Mouse (Mus musculus) stomach, postnatal 0 days (tissue): ENCODE measurements around the gene Rnf207.

Experiments
- CTCF ChIP-seq: IDR thresholded peaks from 2 replicates; pipeline ENCODE4 v1.5.1; 2016; ENCODE audit warnings: antibody characterized with exemption, low read depth, mild to moderate bottlenecking, moderate library complexity
- EP300 ChIP-seq: optimal IDR thresholded peaks from 2 replicates; pipeline ENCODE3; 2016; ENCODE audit warnings: antibody characterized with exemption

DNA sequence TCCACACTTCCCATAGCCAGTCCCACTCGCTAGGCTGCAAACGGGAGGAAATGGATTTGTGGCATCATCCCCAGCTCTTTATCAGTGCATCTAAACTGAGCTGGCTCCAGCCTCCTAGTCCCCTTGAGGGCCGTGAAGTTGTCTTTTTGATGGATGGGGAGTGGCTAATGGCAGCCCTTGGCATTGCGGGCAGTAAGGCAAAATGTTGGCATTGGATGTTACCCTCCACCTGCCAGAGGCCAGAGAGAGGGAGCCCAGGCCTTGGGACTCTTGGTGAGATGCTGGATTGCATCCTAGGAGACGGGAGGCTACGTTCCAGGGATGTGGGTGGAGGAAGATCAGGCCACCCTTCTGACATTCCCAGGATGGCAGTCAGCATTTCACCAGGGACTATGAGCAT is 12.8 kb downstream of the Rnf207 start:
- TF ChIP-seq CTCF (no peak), EP300 (no peak)
